Mouse (Mus musculus) left cerebral cortex, postnatal 14 days (tissue): ENCODE measurements at regions not wholly inside any gene's neighbourhood (a gene's known extent, or its start where the extent isn't known, plus 50 kb on each side); places are given as distances from the start of the nearest gene placed in this dataset.
A peak's percentile ranks its signal among the peaks of the same experiment; 100 is the strongest.

Experiments used
- DNase-seq, 2 experiments: peaks; one replicate each; pipeline ENCODE4 v3.0.0; 2021 to 2022; ENCODE audit warnings: low spot score in 2 of 2, mixed read lengths in 1 of 2
- intact Hi-C: fragments of 180-260 bp; cut with DNase I; formaldehyde crosslinking; loops from one replicate; pipeline ENCODE4 v1.15.1; 2025

DNA sequence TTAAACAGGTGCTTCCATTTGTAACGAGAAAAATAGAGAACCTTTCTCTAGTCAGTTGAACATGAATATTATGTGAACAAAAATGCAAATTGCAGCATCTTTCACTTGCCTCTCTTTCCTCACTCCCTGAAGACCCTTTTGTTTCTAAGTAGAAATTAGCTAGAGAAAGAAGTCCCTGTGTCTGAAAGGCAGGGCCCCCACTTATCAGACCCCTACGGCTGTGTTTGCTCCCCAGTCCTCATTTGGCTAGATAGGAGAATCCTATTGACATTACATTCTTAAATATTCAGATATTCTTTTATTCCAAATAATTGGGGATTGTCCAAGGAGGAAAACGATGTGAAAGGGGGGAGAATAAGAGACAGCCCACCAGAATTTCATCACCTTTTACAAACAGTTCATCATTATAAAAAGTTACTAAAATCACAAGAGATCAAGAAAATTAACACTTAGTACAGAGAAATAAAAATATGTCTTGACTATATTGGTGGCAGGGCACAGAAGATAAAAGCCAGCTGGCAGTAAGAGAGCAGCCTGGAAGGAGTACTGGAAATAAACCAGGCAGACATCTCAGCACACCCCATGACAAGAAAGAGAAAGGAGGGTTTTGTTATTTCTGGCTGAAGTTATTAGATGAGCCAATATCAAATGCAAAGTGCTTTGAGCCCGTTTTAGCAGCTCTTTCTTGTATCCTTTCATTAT lies 687.3 kb upstream of the Nrsn1 start:
- intact Hi-C loops = no loop called here
- no peak for DNase-seq

DNA sequence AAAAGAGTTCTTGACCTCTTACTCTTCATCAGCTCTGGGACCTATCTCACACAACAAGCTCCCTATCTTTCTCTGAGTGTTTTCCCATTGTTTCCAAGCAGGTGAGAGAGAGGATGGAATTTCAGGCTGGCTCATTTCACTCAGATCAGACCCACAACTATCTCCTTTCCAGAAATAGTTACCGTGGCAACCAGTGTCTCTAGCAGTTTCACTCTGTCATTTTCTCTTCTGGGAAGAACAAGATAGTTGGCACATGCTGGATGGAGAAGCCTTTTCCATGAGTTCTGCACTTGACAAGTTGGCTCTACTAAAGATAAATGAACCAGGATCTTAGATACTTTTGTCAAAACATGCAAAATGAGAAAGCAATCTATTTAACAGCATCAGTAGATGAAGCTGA lies 667.3 kb upstream of the Nrsn1 start:
- intact Hi-C loops = no loop called here
- peak in 1 of 2 experiments; percentile 19 for DNase-seq

DNA sequence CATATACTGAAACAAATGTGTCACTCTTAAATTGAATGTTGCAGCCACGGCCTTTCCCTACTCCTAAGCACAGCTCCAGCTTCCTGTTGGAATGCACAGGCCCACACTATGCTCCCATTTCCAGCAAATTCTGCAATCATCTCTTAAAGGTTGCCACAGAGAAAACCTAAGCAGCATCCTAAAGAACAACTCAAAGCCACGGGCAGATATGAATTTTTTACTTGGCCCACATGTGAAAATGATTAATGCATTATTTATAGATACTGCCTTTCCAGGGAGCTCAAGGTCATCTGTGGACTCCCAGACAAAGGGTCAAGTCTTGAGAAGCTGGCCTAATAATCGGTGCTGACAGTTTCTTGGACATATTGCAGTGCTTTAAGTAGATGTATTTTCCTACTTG lies 663.5 kb upstream of the Nrsn1 start:
- DNase-seq = no peak
- intact Hi-C loops = no loop called here

DNA sequence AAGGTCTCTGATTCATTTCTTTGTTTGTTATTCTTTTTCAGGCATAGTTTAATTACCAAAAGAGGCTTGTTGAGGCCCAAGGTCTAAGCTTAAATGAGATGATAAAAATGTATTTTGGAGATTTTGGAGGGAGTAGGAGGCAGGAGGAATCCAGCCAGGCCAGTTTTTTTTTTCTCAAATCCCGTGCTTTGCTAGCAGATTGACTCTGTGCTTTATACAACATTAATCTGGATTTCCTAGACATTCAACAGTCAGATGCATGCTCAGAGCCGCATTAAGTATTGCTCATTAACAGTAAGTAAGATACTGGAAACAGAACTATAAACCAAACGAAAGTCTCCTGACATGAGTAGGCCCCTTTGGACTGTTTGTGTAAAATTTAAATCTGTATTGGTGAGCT lies 662.9 kb upstream of the Nrsn1 start:
- DNase-seq = peak in 1 of 2 experiments; percentile 4
- intact Hi-C loops = no loop called here

DNA sequence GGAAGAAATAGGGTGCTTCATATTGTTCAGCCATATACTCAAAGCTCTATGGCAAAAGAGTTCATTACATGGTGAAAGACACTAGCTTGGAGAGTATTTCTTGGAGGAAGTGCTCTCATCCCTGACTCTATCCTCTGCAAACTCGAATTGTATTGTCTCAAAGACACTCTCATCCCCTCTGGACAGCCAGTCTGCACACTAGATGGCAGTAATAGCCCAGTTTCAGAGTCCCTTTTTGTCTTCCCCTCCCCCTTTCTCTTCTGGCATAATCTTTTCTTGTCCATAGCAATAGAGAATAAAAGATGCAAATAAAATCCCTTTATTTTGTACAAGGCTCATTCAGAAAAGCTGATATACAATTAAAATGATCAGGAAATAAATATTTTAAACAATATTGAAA lies 662.5 kb upstream of the Nrsn1 start:
- peak; percentile 72 to 78 for DNase-seq
- intact Hi-C loops = no loop called here

DNA sequence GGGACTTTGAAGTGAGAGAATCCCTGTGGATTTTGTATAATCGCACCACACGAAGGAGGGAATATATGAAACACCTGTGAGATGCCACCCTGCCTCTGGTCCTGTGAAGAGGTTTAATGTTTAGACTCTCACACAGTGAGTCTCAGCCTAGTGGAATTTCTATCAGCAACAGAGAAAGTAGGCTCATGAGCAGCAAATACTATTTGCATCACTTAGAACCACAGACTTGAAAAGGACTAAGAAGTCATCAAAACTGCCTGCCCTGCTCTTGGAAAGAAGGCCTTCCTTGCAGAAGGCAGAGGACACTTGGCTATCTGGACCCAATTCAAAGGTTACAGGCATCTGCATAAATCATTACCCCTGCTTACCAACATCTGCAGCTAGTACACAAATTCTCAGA lies 662.1 kb upstream of the Nrsn1 start:
- DNase-seq = no peak
- intact Hi-C loops = no loop called here

DNA sequence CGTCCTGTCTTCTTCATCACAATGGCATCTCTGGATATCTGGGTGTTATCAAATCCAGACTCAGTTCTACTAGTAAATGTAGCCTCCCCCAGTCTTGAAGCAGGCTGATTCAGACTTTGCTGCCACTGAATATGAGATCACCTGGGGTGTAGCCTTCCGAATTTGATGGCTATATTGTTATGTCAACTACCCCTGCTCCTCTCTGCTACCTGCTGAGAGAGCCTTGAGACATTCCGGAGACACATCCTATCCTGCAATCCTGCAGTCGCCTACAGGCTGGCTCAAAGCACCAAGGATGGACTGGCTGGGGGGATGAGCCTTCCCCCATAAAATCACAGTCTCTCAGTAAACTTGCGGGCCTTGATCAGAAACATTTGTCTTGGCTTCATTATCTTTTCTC lies 655.4 kb upstream of the Nrsn1 start:
- intact Hi-C loops = no loop called here

DNA sequence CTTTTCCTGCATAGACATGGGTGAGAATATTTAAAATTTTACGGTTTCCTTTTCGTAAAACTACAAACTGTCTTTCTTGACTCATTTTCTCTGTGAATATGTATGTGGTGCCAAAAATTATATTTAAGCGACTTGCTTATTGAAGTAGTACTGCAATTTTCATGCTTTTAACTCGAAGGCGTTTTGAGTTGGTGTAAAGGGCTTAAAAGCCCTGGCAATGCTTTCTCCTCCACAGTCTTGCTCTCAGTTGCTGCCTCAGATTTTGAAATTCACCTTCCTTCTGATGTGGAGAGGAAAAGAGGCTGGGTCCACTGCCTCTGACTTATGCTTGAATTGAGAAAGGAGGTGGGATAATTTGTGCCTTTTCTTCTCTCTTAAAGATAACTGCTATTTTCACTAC lies 629.6 kb upstream of the Nrsn1 start:
- DNase-seq = peak; percentile 20
- intact Hi-C loops = no loop called here

More for the DNA sequence above, 655.4 kb upstream of the Nrsn1 start:
- DNase-seq = no peak

DNA sequence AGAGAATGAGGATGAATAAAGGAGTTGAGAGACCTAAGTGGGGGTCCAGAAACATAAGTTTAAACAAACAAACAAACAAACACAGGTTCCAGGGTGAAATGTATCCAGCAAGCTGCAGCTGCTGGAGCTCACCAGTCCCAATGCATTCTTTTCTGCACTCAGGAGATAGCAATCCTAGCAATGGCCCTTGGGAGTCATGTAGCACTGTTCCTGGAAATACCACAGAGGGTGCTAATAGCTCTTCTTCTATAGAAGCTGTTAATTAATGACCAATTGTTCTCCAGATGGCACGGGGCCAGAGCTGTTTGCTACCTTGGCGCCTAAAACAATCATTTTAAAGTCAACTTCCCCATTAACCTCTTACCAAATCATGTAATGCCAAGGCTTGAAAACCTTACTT lies 622.8 kb upstream of the Nrsn1 start:
- intact Hi-C loops = no loop called here

DNA sequence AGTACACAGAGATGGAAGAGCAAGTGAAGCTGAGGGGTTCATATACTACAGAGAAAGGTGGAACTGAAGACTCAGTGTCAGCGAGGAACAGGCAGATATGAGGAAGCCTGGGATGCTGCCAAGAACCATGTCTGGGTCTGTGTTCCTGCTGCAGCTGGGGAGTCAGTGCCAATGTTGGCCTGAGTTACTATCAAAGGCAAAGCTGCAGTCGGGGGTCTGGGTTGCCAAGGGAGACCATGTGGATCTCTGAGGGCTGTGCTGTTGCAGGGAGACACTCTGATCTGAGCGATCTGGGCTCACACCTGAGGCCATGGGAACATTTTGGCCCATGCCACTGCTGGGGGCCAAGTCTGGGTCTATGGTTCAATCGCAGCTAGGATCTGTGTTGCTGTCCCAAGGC lies 612.5 kb upstream of the Nrsn1 start:
- intact Hi-C loops = no loop called here

More for the DNA sequence above, 622.8 kb upstream of the Nrsn1 start:
- DNase-seq = no peak

DNA sequence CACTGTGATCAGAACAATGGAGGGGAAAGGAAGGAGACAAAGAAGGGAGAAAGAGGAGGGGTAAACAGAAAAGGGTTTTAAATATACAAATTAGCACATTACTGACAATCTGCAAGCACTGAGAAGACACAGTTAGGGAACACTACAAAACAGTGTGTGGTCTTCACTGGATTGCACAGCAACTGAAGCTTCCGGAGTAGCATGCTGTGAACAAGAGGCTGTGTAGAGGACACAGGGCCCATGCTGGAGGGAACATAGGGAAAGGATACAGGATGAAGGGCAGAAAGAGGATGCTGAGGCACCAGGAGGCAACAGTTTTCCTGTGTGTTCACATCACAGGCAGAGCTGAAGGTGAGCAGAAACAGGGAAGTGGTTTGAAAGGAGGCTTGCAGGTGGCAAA lies 598.6 kb upstream of the Nrsn1 start:
- DNase-seq = no peak
- intact Hi-C loops = no loop called here

More for the DNA sequence above, 612.5 kb upstream of the Nrsn1 start:
- peak in 1 of 2 experiments; percentile 5 for DNase-seq

DNA sequence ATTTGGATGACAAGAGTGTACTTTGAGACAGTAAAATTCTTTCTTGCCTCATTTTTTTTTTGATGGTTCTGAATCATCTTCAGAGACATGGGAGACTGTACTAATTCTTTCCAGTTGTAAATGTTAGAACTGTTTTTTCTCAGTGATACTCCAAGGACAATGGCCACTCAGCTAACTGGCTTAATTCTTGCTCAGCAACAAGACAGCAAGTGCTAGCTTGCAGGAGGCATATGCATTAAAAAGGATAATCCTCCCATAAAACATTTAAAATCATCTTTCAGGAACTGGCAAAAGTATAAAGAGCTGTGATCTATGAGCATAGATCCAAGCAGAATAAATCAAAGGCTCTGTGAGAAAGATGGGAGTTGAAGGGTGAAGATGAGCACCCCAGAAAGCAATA lies 587.9 kb upstream of the Nrsn1 start:
- intact Hi-C loops = no loop called here
- no peak for DNase-seq

DNA sequence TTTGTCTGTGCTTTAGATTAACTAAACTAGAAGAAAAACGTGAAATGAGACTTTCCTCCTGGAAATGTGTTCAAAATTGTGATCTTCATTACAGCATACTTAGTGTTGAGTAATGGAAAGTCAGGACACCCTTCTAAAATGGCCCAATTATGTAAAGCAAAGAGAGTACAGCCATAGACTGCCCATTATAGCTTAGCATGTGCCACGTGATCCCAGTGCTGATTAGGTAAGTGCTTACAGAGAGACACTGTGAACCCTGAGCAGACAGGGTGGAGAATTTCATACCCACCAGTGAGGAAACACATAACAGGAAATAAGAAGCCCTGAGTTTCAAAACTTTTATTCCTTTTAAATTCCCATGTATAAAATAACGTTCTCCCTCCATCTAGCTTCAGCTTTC lies 587.3 kb upstream of the Nrsn1 start:
- intact Hi-C loops = no loop called here

DNA sequence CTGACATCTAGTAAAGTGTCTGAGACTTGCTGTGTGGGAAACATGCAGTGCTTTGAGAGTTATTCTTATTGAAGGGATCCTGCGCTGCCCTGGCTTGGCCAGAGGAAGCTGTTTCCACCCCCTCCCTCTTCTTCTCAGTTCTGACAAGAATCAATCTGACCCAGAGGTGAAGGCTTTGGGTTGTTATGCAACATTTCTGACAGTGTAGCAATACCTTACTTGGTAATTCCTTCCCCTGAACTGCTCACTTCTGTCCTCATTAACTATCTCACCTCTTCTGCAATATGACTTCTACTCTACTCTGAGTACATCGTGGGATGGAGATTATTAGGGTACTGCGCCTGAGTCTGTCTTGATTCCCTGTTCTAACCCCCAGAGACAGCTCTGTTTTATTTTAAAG lies 586.8 kb upstream of the Nrsn1 start:
- intact Hi-C loops = no loop called here
- no peak for DNase-seq

More for the DNA sequence above, 587.3 kb upstream of the Nrsn1 start:
- no peak for DNase-seq

DNA sequence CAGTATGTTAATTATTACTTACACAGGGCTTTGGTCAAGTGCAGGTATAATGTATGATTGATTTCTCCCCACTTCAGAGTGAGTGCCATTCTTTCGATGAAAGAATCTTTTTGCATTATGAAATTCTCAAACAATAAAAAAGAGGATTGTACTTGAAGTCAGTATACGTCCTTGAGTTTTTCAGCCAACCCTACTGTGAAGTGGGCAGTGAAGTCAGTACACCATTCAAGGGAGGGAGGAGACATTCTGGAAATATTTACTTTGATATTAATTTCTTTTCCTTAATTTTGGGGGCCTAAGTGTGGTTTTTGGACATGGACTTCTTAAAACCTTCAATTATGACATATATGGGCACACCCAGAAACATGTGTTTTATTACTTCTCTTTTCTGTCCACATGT lies 586.2 kb upstream of the Nrsn1 start:
- intact Hi-C loops = no loop called here

DNA sequence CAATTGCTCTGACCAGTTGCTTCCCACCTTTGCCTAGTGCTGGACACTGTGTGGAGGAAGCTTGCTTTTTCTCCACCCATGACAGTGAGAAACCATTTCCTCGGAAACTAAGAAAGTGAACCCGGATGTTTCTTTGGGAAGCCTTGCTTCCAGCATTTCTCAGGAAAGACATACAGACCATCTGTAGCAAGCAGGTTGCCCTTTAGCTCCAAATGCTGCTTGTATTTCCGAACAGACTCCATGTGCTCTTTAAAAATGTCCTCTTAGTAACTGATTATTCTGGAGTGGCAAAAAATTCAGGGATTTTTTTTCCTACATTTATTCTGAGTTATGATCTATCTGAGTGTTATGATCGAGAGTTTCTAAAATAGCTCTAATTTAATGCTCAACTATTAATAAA lies 577.9 kb upstream of the Nrsn1 start:
- no peak for DNase-seq
- intact Hi-C loops = no loop called here

More for the DNA sequence above, 586.2 kb upstream of the Nrsn1 start:
- no peak for DNase-seq

DNA sequence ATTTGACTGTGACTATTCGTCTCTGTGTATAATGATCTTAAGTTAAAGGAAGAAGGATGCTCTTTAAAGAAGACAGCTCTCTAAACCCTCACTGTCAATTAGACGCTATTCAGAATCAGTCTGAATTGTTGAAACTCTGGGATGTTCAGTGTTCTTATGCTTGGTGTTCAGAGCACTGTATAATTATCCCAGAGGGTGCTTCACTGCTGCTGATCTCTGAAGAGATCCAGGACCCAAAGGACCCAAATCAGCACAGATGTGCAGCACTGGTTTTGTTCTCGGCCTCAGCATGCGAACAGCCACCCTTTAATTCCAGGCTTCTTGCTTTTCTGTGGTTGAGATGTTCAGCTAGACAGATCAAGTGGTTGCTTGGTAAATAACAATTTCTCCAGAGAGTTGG lies 567.9 kb upstream of the Nrsn1 start:
- no peak for DNase-seq
- intact Hi-C loops = no loop called here

DNA sequence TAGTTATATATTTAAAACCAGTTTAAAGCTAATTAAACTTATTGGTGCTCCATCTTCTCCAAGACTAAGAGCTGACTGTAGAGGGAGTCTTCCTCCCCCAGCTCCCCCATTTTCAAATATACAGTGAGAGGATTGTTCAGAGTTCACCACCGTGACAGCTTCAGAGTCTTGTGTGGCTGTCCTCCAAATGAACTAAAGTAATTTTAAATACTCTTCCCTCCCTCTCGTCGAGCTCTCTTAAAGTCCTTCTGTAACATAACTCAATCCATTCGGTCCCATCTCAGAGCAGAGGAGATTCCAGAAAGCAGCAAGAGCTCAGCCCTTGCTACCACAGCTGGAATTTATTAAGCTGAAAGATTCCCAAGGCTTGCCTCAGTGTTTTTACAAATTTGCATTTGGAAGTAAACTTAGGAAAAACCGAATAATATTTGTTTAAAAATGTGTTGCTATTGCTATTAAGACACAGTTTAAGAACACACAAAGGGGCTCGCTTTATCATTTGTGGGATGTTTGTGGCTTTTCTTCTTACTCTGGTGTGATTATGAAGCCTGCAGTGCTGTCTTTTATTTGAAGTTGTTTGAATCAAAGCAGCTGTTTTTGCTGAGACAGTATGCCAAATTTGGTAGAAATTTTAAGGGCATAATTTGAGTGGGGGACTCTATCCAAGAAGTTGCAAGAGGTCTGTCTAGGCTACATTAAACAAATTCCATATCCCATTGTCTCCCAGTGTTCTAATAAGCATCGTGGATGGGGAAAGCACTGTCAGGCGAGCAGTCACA lies 559.0 kb upstream of the Nrsn1 start:
- DNase-seq = no peak
- intact Hi-C loops = no loop called here

DNA sequence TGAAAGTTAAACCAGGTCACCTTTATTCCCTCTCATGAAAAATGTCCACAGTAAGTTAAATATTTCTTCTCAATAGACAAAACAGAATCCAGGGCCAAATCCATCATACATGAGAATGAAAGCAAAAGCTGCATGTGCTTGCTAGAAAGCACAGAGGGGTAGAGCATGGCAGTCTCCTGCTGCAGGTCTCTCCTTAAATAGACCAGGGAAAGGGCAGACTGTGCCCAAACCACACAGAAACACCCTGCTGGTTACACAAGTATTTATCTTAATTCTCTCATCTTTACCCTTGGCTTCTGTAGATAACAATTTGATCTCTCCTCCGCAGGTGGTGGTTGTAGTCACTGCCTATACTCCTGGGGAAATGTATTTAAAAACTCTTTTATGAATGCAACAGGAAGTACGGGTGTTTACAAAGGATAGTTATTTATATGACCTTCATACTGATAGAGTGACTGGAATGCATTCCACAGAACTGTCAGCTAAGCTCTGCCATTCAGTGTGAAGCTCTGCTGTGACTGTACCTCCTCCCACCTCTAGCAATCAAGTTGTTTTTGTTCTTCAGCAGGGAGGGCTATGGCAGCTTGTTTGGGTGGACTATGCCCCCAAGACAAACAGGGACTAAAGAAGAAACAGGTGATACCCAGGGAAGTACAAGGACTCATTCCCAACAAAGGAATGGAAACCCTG lies 538.4 kb upstream of the Nrsn1 start:
- intact Hi-C loops = no loop called here
- no peak for DNase-seq

DNA sequence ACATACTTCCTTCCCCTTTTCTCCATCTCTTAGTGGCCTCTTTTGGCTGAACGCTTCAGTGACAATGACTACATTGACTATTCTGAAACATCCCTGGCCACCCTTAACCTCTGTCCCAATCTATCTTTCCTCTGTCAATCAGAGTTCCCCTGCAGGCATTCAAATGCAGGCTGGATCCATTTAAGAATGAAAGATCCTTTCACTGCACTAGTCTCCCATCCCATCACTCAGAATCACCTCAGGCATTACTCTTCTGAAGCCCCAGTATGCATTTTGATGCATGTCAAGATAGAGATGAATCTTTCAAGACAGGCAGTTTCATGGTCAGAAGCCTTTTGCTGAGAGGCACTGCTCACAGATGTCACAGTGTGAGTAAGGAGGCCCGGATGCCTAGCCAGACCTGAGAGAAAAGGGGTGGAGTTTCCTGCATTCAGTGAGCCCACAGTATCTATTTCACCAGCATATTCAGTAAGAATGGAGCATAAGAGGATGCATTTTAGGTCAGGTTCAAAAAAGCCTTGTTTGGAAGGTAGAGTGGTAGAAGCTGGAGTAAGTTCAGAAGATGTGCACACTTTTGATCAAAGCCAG lies 523.0 kb upstream of the Nrsn1 start:
- intact Hi-C loops = no loop called here
- DNase-seq = no peak
